Mouse (Mus musculus): ENCODE measurements around the gene Pigb. TPM values are rescaled to one million over a fixed set of nuclear protein-coding genes. Genes with fewer than 3 reads are reported as not detected.
A peak's percentile ranks its signal among the peaks of the same experiment; 100 is the strongest.
"Not testable (repeated sequence)": the region's sequence is repeated elsewhere in the genome, so short reads cannot be mapped to it uniquely, and the experiment has no call there.

Gene Pigb
- polyA plus RNA-seq (2015; fragmentation: Nextera tagmentation; extraction: Ambion mirVana): 6.3 and 6.9 TPM in 2 replicates

GRCm38 (mm10) chr9:73040080-73040479 is at the start of gene Pigb:
TSS of gene Pigb (minus strand) at chr9:73040378.
- no peak for DNase-seq (ENCODE audit: low spot score)

GRCm38 (mm10) chr9:73089222-73089920 is 49.2 kb upstream of the Pigb start:
- peak; percentile 85 for DNase-seq (ENCODE audit: low spot score)

GRCm38 (mm10) chr9:73087581-73087980 is 47.4 kb upstream of the Pigb start:
- DNase-seq (ENCODE audit: low spot score): peak; percentile 56

GRCm38 (mm10) chr9:73087121-73087520 is 46.9 kb upstream of the Pigb start:
- DNase-seq (ENCODE audit: low spot score): peak; percentile 64

GRCm38 (mm10) chr9:73085845-73086244 is 45.7 kb upstream of the Pigb start:
- DNase-seq (ENCODE audit: low spot score): no peak

- no peak for DNase-seq (ENCODE audit: low spot score)
Observed at GRCm38 (mm10) chr9:73083956-73084355, 43.8 kb upstream of the Pigb start.

GRCm38 (mm10) chr9:73082291-73083000 is 42.3 kb upstream of the Pigb start:
- DNase-seq (ENCODE audit: low spot score): no peak

- peak; percentile 58 for DNase-seq (ENCODE audit: low spot score)
Observed at GRCm38 (mm10) chr9:73079801-73080325, 39.7 kb upstream of the Pigb start.

- DNase-seq (ENCODE audit: low spot score): not testable (repeated sequence)
Observed at GRCm38 (mm10) chr9:73079349-73079748, 39.2 kb upstream of the Pigb start.

- DNase-seq (ENCODE audit: low spot score): peak; percentile 78
Observed at GRCm38 (mm10) chr9:73073169-73073568, 33.0 kb upstream of the Pigb start.

GRCm38 (mm10) chr9:73072426-73072825 is 32.2 kb upstream of the Pigb start:
- peak; percentile 32 for DNase-seq (ENCODE audit: low spot score)

- no peak for DNase-seq (ENCODE audit: low spot score)
Observed at GRCm38 (mm10) chr9:73070971-73071659, 30.9 kb upstream of the Pigb start.

- DNase-seq (ENCODE audit: low spot score): no peak
Observed at GRCm38 (mm10) chr9:73068688-73069087, 28.5 kb upstream of the Pigb start.

GRCm38 (mm10) chr9:73068230-73068679 is 28.1 kb upstream of the Pigb start:
- DNase-seq (ENCODE audit: low spot score): no peak

- DNase-seq (ENCODE audit: low spot score): no peak
Observed at GRCm38 (mm10) chr9:73067086-73067485, 26.9 kb upstream of the Pigb start.

GRCm38 (mm10) chr9:73063621-73064290 is 23.6 kb upstream of the Pigb start:
- no peak for DNase-seq (ENCODE audit: low spot score)

GRCm38 (mm10) chr9:73059224-73059623 is 19.0 kb upstream of the Pigb start:
- DNase-seq (ENCODE audit: low spot score): no peak

GRCm38 (mm10) chr9:73055441-73055911 is 15.3 kb upstream of the Pigb start:
- DNase-seq (ENCODE audit: low spot score): no peak

GRCm38 (mm10) chr9:73050606-73051005 is 10.4 kb upstream of the Pigb start:
- no peak for DNase-seq (ENCODE audit: low spot score)

- no peak for DNase-seq (ENCODE audit: low spot score)
Observed at GRCm38 (mm10) chr9:73049833-73050232, 9.7 kb upstream of the Pigb start.

- DNase-seq (ENCODE audit: low spot score): no peak
Observed at GRCm38 (mm10) chr9:73048927-73049326, 8.7 kb upstream of the Pigb start.
